Mouse (Mus musculus): ENCODE measurements around the gene Helt. TPM values are rescaled to one million over a fixed set of nuclear protein-coding genes. Genes with fewer than 3 reads are reported as not detected.

Helt gene
- polyA plus RNA-seq, 1 experiment from 2014 or later: not detected

- no peaks in the 10 kb centered on the region for H3K27me3 ChIP-seq (replicated peaks)
- no peak overlapping the region for H3K27ac ChIP-seq (replicated peaks)
- no peaks in the 10 kb centered on the region for H3K36me3 ChIP-seq
- peaks cover 18% of the 10 kb centered on the region for H3K4me1 ChIP-seq
- no peak overlapping the region for H3K4me3 ChIP-seq
- peaks cover 4% of the 10 kb centered on the region; the same call in 1 of the 2 replicates for H3K9me3 ChIP-seq
- H3K9ac ChIP-seq: no peak overlapping the region
- no peak for ATAC-seq (ENCODE audit: extremely low read depth, insufficient number of reproducible peaks, low FRiP score, low TSS enrichment)
- no peak overlapping the region for H3K4me2 ChIP-seq
- WGBS: 55% methylated on average over 5 of the region's 5 CpGs
These were observed 29.3 kb upstream of the Helt start for GRCm38 (mm10) chr8:46323672-46324191.

- H3K4me1 ChIP-seq: peaks cover 9% of the 10 kb centered on the region
- H3K27ac ChIP-seq (replicated peaks): no peak overlapping the region
- H3K36me3 ChIP-seq: no peaks in the 10 kb centered on the region
- H3K9me3 ChIP-seq: peaks cover 4% of the 10 kb centered on the region; the same call in 1 of the 2 replicates
- WGBS: 59% methylated on average over 2 of the region's 2 CpGs
- H3K9ac ChIP-seq: no peak overlapping the region
- no peak for ATAC-seq (ENCODE audit: extremely low read depth, insufficient number of reproducible peaks, low FRiP score, low TSS enrichment)
- no peaks in the 10 kb centered on the region for H3K27me3 ChIP-seq (replicated peaks)
- no peak overlapping the region for H3K4me2 ChIP-seq
- no peak overlapping the region for H3K4me3 ChIP-seq
These were observed 28.4 kb upstream of the Helt start for GRCm38 (mm10) chr8:46322833-46323232.

DNA sequence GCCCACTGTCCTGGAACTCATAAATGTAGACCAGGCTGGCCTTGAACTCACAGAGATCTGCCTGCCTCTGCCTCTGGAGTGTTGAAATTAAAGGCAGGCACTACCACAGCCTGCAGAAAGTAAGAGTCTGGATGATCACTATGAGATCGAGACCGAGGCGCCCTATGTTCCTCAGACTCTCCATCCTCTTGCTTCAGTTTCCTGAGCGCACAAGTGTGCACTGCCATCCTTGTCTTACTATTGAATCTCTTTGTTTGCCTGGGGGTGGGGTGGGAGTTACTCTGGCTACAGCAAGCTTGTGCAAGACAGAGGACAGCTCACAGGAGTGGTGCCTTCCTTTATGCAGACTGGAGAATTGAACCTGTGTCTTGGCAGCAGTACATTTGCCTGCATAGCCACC lies 27.9 kb upstream of the Helt start:
- H3K27me3 ChIP-seq (replicated peaks): no peaks in the 10 kb centered on the region
- ATAC-seq (ENCODE audit: extremely low read depth, insufficient number of reproducible peaks, low FRiP score, low TSS enrichment): no peak
- H3K4me3 ChIP-seq: no peak overlapping the region
- WGBS: 89% methylated on average over 4 of the region's 4 CpGs
- H3K4me1 ChIP-seq: 0 out of 2 replicates have a peak, but pooled peaks cover 6% of the 10 kb centered on the region
- H3K4me2 ChIP-seq: no peak overlapping the region
- H3K27ac ChIP-seq (replicated peaks): no peak overlapping the region
- no peak overlapping the region for H3K9ac ChIP-seq
- no peaks in the 10 kb centered on the region for H3K36me3 ChIP-seq
- H3K9me3 ChIP-seq: peaks cover 4% of the 10 kb centered on the region; the same call in 1 of the 2 replicates

DNA sequence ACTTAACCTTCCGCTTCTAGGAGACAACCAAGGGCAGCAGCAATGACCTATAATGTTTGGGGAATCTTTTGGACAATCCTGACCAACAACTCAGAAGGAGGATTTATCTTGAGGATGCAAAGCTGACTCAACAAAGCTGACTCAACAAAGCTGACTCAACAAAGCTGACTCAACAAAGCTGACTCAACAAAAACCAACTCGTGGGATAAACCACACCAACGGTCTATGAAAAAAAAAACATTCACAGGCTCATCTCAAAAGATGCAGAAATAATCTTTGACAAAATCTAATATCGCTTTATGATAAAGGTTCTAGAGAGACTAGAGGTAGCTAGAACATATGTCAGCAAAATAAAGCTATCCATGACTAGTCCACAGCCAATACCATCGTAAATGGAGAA lies 24.3 kb upstream of the Helt start:
- H3K4me3 ChIP-seq: no peak overlapping the region
- WGBS: 84% methylated on average over 5 of the region's 5 CpGs
- 0 out of 2 replicates have a peak, but pooled peaks cover 3% of the 10 kb centered on the region for H3K4me1 ChIP-seq

GRCm38 (mm10) chr8:46317161-46317560 lies 22.7 kb upstream of the Helt start:
- Histone ChIP-seq H3K36me3 (no peaks in the 10 kb centered on the region), H3K27me3 (replicated peaks) (no peaks in the 10 kb centered on the region), H3K9ac (no peak overlapping the region), H3K27ac (replicated peaks) (no peak overlapping the region), H3K4me2 (no peak overlapping the region), H3K4me3 (no peak overlapping the region), H3K9me3 (no peaks in the 10 kb centered on the region; the same call in 1 of the 2 replicates), H3K4me1 (no peaks in the 10 kb centered on the region)
- ATAC-seq (ENCODE audit: extremely low read depth, insufficient number of reproducible peaks, low FRiP score, low TSS enrichment): no peak
- WGBS: 81% methylated on average over 7 of the region's 7 CpGs

More for the DNA sequence above, 24.3 kb upstream of the Helt start:
- Histone ChIP-seq H3K36me3 (no peaks in the 10 kb centered on the region), H3K4me2 (no peak overlapping the region), H3K27me3 (replicated peaks) (no peaks in the 10 kb centered on the region), H3K9me3 (no peaks in the 10 kb centered on the region; the same call in 1 of the 2 replicates), H3K27ac (replicated peaks) (no peak overlapping the region), H3K9ac (no peak overlapping the region)
- no peak for ATAC-seq (ENCODE audit: extremely low read depth, insufficient number of reproducible peaks, low FRiP score, low TSS enrichment)

GRCm38 (mm10) chr8:46313798-46314197 lies 19.3 kb upstream of the Helt start:
- Histone ChIP-seq H3K4me3 (no peak overlapping the region), H3K4me1 (no peaks in the 10 kb centered on the region; the same call in 1 of the 2 replicates), H3K27me3 (replicated peaks) (no peaks in the 10 kb centered on the region), H3K36me3 (no peaks in the 10 kb centered on the region), H3K9me3 (no peaks in the 10 kb centered on the region), H3K27ac (replicated peaks) (no peak overlapping the region), H3K9ac (no peak overlapping the region), H3K4me2 (no peak overlapping the region)
- no peak for ATAC-seq (ENCODE audit: extremely low read depth, insufficient number of reproducible peaks, low FRiP score, low TSS enrichment)
- WGBS: 78% methylated on average over 3 of the region's 3 CpGs

DNA sequence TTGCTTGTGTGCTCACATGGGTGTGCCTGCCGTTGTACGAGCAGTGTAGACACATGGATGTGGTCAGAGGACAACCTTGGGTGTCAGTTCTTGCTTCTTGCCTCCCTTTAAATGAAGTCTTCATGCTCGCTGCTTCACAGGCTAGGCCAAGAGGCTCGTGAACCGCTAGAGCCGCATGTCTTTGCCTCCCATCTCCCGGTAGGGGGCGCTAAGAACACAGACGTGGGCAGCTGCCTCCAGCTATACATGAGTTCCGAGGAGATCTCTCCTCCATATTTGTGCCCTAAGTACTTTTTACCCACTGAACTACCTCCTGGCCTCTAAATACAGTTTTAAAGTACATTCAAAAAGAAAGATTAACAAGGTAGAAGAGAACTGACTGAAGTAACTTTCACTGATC lies 16.7 kb upstream of the Helt start:
- WGBS: 9% methylated on average over 10 of the region's 10 CpGs
- no peaks in the 10 kb centered on the region; the same call in 1 of the 2 replicates for H3K27me3 ChIP-seq (replicated peaks)
- no peaks in the 10 kb centered on the region for H3K9me3 ChIP-seq
- no peak overlapping the region for H3K4me2 ChIP-seq
- no peaks in the 10 kb centered on the region; the same call in 1 of the 2 replicates for H3K4me1 ChIP-seq
- ATAC-seq (ENCODE audit: extremely low read depth, insufficient number of reproducible peaks, low FRiP score, low TSS enrichment): no peak
- no peak overlapping the region for H3K27ac ChIP-seq (replicated peaks)
- H3K9ac ChIP-seq: no peak overlapping the region
- H3K4me3 ChIP-seq: no peak overlapping the region
- H3K36me3 ChIP-seq: no peaks in the 10 kb centered on the region

DNA sequence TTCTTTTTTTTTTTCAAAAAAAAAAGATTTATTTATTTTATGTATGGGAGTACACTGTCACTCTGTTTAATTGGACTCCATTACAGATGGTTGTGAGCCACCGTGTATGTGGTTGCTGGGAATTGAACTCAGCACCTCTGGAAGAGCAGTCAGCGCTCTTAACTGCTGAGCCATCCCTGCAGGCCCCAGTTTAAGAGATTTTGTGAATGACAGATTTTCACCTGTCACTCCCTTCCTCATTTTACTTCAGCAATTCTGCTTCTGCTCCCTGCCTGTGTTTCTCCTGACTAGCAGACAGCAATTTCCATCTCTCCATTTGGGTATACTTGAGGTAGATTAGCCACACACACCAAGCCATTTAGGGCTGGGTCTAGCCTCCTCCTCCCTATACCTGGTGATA lies 13.7 kb upstream of the Helt start:
- Histone ChIP-seq H3K9ac (no peak overlapping the region), H3K9me3 (no peaks in the 10 kb centered on the region), H3K4me1 (peaks cover 2% of the 10 kb centered on the region; the same call in 1 of the 2 replicates), H3K27ac (replicated peaks) (no peak overlapping the region), H3K27me3 (replicated peaks) (peaks cover 9% of the 10 kb centered on the region; the same call in 1 of the 2 replicates), H3K4me3 (no peak overlapping the region), H3K36me3 (no peaks in the 10 kb centered on the region), H3K4me2 (no peak overlapping the region)
- 73% methylated on average over 2 of the region's 2 CpGs for WGBS
- ATAC-seq (ENCODE audit: extremely low read depth, insufficient number of reproducible peaks, low FRiP score, low TSS enrichment): no peak

DNA sequence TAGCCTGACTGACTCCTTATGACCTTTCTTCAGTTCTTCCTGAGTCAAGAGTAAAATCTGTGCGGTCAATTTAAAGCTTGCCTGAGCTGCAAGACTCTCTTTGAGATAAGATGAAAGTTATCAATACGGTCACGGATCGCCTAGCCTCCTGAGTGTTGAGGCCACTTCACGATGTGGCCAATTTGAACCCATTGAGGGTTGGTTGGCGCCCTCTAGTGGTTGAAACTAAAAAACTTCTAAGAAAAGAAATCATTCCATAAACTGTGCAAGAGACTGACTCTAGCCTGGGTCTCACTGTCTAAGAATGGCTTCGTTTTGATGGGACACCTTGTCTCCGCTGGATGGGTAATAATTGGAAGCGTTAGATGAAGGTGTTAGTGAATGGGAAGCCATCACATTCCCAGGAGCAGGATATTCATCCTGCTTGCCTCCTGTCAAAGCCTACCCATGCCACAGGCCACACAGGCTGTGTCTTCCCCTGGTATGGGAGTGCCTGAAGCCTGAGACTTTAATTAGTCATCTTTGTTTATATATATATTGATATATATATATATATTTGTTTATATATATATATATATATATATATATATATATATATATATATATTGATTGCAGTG lies 11.4 kb upstream of the Helt start:
- Histone ChIP-seq H3K4me3 (no peak overlapping the region), H3K27me3 (replicated peaks) (peaks cover 9% of the 10 kb centered on the region; the same call in 1 of the 2 replicates), H3K9ac (no peak overlapping the region), H3K9me3 (no peaks in the 10 kb centered on the region), H3K36me3 (no peaks in the 10 kb centered on the region), H3K4me1 (0 out of 2 replicates have a peak, but pooled peaks cover 2% of the 10 kb centered on the region), H3K4me2 (peak overlapping the region; percentile 57), H3K27ac (replicated peaks) (no peak overlapping the region)
- WGBS: 2% methylated on average over 9 of the region's 9 CpGs
- no peak for ATAC-seq (ENCODE audit: extremely low read depth, insufficient number of reproducible peaks, low FRiP score, low TSS enrichment)

DNA sequence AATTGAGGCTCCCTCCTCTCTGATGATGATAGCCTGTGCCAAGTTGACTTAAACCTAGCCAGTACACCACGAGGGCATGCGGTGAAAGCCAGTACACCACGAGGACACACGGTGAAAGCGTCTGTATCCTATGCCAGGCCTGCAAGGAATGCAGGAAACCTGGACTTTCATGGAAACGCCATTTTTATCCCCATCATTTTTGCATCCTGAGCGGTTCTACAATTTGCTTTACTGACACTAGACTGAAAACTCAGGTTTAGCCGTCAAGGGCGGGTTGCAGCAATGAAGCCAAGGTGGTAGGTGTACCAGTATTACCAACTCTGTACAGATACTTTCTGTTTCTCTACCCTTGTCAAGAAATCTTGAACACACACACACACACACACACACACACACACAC lies 7.7 kb upstream of the Helt start:
- H3K9ac ChIP-seq: no peak overlapping the region
- no peak overlapping the region for H3K4me3 ChIP-seq
- H3K36me3 ChIP-seq: no peaks in the 10 kb centered on the region
- no peak overlapping the region for H3K27ac ChIP-seq (replicated peaks)
- H3K9me3 ChIP-seq: no peaks in the 10 kb centered on the region
- 81% methylated on average over 9 of the region's 9 CpGs for WGBS
- no peak for ATAC-seq (ENCODE audit: extremely low read depth, insufficient number of reproducible peaks, low FRiP score, low TSS enrichment)
- H3K4me1 ChIP-seq: 0 out of 2 replicates have a peak, but pooled peaks cover 2% of the 10 kb centered on the region
- peaks cover 33% of the 10 kb centered on the region for H3K27me3 ChIP-seq (replicated peaks)
- H3K4me2 ChIP-seq: no peak overlapping the region

GRCm38 (mm10) chr8:46298847-46299246 lies 4.4 kb upstream of the Helt start:
- H3K9me3 ChIP-seq: no peaks in the 10 kb centered on the region
- H3K4me2 ChIP-seq: no peak overlapping the region
- H3K4me1 ChIP-seq: peaks cover 13% of the 10 kb centered on the region
- peaks cover 63% of the 10 kb centered on the region for H3K27me3 ChIP-seq (replicated peaks)
- no peak overlapping the region for H3K4me3 ChIP-seq
- H3K9ac ChIP-seq: no peak overlapping the region
- no peak for ATAC-seq (ENCODE audit: extremely low read depth, insufficient number of reproducible peaks, low FRiP score, low TSS enrichment)
- no peak overlapping the region for H3K27ac ChIP-seq (replicated peaks)
- H3K36me3 ChIP-seq: no peaks in the 10 kb centered on the region
- 31% methylated on average over 7 of the region's 7 CpGs for WGBS

- Histone ChIP-seq H3K9me3 (no peaks in the 10 kb centered on the region), H3K4me1 (peaks cover 24% of the 10 kb centered on the region), H3K4me3 (no peak overlapping the region), H3K27me3 (replicated peaks) (peaks cover 80% of the 10 kb centered on the region), H3K4me2 (no peak overlapping the region), H3K36me3 (no peaks in the 10 kb centered on the region), H3K9ac (no peak overlapping the region), H3K27ac (replicated peaks) (no peak overlapping the region)
- WGBS: 2% methylated on average over 11 of the region's 11 CpGs
- ATAC-seq (ENCODE audit: extremely low read depth, insufficient number of reproducible peaks, low FRiP score, low TSS enrichment): no peak
These were observed 2.1 kb upstream of the Helt start for GRCm38 (mm10) chr8:46296551-46296950.
